Mouse (Mus musculus): ENCODE results near the gene Cdc25a. TPM values are rescaled to one million over a fixed set of nuclear protein-coding genes. Genes with fewer than 3 reads are reported as not detected.

Cdc25a gene
- polyA plus RNA-seq, 1 experiment from 2014 or later, result 6.2 TPM

DNA sequence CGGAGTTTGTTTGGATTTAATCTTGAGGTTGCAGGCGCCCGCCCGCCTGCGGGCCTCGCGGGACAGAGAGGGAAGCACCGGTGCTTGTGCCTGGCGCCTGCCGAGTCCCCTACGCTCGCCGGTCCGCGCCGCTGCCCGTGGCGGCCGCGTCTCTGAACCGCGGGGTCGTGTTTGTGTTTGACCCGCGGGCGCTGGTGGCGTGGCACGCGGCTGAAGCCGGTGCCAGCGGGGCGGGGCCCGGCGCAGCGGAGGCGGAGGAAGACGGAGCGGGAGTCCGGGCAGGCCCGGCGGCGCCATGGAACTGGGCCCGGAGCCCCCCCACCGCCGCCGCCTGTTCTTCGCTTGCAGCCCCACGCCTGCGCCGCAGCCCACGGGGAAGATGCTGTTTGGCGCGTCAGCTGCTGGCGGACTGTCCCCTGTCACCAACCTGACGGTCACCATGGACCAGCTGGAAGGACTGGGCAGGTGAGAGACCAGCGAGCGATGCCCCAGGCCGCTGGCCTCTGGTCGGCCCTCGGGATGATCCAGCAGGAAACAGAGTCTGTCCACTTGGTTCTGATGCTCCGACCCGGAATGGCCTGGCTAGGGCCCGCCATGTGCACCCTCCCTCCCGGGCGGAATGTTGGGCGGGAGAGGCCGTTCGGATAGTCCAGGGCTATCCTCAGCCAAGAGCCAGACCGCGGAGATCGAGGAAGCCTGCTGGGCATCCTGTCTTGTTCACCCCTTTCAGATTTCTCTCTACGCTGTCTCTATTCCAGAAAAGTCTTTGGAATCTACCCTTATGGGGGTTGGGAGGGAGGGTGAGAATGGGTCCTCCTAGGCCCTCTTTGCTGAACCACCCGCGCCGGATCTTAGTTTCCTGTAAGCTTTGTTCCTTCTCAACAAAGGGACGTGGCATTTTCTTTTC lies 569 bp downstream of the Cdc25a start:
- H3K27ac ChIP-seq, result peak overlapping the region; percentile 53
- peak overlapping the region; percentile 83 for H3K4me3 ChIP-seq (ENCODE audit: inconsistent target)
- peaks cover 43% of the 10 kb centered on the region for H3K79me2 ChIP-seq (ENCODE audit: inconsistent target)
- under 1% methylated on average over 75 of the region's 76 CpGs for WGBS (ENCODE audit: missing documents)
- peaks cover 17% of the 10 kb centered on the region for H3K36me3 ChIP-seq (ENCODE audit: inconsistent target)

DNA sequence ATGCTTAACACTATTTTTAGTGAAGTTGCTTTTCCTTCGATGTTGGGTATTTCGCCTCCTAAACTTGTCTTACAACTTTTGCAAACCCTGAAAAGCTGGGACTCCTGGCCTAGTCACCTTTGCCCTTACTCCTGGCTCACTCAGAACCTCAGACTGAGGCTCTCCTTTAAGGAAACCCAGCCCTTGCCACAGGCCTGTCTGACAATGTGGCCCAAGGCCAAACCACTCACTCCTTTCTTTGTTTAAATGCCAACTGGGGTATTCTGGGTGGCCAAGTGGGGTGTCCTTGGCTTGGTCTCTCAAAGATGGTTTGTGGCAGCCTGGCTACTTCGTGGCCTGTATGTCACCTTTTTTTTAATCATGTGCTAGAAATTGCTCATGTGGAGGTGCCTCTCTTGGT lies 1.4 kb downstream of the Cdc25a start:
- Histone ChIP-seq H3K36me3 (ENCODE audit: inconsistent target) (peaks cover 21% of the 10 kb centered on the region), H3K27ac (peak overlapping the region; percentile 53), H3K79me2 (ENCODE audit: inconsistent target) (peaks cover 43% of the 10 kb centered on the region), H3K4me3 (ENCODE audit: inconsistent target) (peak overlapping the region; percentile 83)
- 0% methylated on average over 3 of the region's 3 CpGs for WGBS (ENCODE audit: missing documents)

DNA sequence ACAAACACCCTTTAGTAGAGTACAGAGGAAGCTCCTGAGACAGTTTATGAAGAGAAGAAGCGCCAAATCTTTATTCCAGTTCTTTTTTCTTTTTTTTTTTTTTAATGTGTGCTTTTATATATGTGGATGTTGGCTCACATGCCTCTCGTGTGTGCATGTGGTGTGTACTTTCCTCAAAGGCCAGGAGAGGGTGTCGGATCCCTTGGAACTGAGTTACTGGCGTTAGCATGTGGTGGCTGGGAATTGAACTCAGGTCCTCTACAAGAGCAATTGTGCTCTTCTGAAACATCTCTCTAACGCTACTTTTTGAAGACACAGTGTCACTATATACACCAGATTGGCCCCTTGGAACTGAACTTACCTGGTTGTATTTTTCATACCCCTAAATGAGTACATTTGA lies 2.3 kb downstream of the Cdc25a start:
- WGBS (ENCODE audit: missing documents), result 87% methylated on average over 5 of the region's 5 CpGs
- peaks cover 30% of the 10 kb centered on the region for H3K36me3 ChIP-seq (ENCODE audit: inconsistent target)
- peaks cover 43% of the 10 kb centered on the region for H3K79me2 ChIP-seq (ENCODE audit: inconsistent target)
- H3K27ac ChIP-seq, result no peak overlapping the region
- no peak overlapping the region for H3K4me3 ChIP-seq (ENCODE audit: inconsistent target)

DNA sequence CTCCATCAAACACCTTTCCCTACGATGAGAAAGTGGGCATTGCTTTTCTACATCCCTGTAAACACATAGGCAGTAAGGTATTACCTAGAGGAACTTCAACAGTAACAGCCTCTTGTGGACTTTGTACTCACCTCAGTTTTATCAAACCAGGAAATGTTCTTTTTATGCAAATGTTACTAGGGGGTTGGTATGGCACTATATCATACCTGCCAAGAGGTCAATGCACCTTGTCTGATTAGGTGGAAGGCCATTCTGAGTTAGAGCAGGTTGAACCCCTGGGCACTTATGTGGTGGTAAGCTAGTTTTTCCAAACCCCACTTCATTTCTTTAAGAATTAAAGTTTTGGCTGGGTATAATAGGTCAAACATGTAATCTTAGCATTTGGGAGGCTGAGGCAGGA lies 3.9 kb downstream of the Cdc25a start:
- WGBS (ENCODE audit: missing documents), result 100% methylated on average over 1 of the region's 1 CpGs
- no peak overlapping the region for H3K27ac ChIP-seq

DNA sequence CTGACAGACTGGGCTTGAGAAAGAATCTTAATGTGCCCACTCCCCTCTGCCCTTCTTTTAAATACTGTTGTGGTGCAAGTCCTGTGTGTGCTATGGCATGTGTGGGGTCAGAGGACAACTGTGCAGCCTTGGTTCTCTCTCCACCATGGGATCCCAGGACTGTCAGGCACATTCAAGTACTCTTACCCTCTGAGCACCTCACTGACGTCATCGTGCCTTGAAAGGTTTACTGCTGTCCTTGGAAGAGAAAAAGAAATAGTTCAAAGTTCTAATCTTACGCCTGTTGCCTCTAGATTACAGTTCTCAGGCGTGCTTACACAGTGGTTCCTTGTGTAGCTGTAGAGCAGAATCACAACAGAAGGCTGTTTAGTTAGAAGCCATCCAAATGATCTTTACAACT lies 10.9 kb downstream of the Cdc25a start:
- Histone ChIP-seq H3K79me2 (ENCODE audit: inconsistent target) (no peaks in the 10 kb centered on the region), H3K27ac (no peak overlapping the region), H3K36me3 (ENCODE audit: inconsistent target) (peaks cover 87% of the 10 kb centered on the region), H3K4me3 (ENCODE audit: inconsistent target) (no peak overlapping the region)
- WGBS (ENCODE audit: missing documents), result 100% methylated on average over 4 of the region's 4 CpGs

More for the DNA sequence above, 3.9 kb downstream of the Cdc25a start:
- Histone ChIP-seq H3K79me2 (ENCODE audit: inconsistent target) (peaks cover 43% of the 10 kb centered on the region), H3K4me3 (ENCODE audit: inconsistent target) (no peak overlapping the region), H3K36me3 (ENCODE audit: inconsistent target) (peaks cover 47% of the 10 kb centered on the region)

DNA sequence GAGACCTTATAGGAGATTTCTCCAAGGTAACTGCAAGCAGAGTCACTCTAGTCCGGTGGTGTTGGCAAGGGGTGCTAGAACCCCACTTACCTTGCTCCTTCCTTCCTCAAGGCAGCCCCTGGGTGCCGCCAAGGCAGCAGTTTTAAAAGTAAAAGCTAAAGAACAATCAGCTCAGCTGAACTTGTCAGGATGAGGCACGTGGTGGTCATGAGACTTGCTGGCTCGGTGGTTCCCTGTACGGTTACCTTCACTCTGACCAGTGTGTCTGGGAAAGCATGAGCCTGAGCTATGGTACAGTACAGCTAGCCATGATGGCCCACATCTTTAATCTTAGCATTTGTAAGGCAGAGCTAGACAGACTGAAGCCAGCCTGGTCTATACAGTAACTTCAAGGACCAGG lies 11.9 kb downstream of the Cdc25a start:
- 85% methylated on average over 5 of the region's 5 CpGs for WGBS (ENCODE audit: missing documents)
- H3K4me3 ChIP-seq (ENCODE audit: inconsistent target), result no peak overlapping the region
- no peak overlapping the region for H3K27ac ChIP-seq
- H3K36me3 ChIP-seq (ENCODE audit: inconsistent target), result peaks cover 91% of the 10 kb centered on the region
- no peaks in the 10 kb centered on the region for H3K79me2 ChIP-seq (ENCODE audit: inconsistent target)

DNA sequence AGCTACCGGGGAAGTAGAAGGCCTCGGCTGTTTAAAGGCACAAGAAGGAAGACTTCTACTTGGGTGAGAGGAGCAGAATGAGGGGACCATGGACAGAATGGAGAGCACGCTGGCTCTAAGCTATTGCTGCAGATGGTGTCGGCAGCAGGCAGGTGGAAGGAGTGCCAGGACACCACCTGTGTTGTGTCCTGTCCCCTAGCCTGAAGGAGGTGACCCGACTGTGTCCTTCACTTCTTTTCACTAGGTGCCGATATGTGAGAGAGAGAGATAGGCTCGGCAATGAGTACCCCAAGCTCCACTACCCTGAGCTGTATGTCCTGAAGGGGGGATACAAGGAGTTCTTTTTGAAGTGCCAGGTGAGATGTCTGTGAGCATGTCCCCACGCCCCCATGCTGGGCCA lies 16.1 kb downstream of the Cdc25a start:
- H3K27ac ChIP-seq, result no peak overlapping the region
- no peak overlapping the region for H3K4me3 ChIP-seq (ENCODE audit: inconsistent target)
- H3K79me2 ChIP-seq (ENCODE audit: inconsistent target), result no peaks in the 10 kb centered on the region
- WGBS (ENCODE audit: missing documents), result 94% methylated on average over 8 of the region's 8 CpGs
- H3K36me3 ChIP-seq (ENCODE audit: inconsistent target), result peaks cover 52% of the 10 kb centered on the region

DNA sequence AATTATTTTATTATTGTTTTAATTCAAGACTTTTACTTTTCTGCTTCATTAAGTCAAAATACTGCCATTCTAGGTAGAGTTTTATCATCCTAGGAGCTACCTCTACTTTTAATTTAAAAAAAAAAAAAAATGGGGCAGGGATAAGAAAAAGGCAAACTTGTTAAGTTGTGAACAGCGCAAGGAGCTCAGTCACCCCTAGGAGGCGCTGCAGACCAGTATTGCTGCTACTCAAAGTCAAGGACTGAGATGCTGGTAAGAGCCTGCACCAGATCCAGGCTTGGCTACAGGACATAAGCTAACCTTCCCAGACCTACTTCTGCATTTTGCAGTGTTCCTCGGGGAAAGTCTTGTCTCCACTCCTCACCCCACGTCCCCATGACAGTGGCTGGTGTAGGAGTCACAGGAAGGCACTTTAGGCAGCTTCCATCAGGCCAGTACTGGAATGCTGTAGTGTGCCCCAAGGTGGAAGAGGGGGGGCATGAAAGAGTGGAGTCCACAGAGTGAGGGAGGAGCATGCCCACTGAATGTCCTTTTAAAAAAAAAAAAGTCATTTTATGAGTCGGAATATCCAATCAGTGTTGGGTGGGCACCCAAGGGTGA lies 17.4 kb downstream of the Cdc25a start:
- WGBS (ENCODE audit: missing documents), result 70% methylated on average over 5 of the region's 5 CpGs
- H3K36me3 ChIP-seq (ENCODE audit: inconsistent target), result peaks cover 45% of the 10 kb centered on the region
- no peaks in the 10 kb centered on the region for H3K79me2 ChIP-seq (ENCODE audit: inconsistent target)
- no peak overlapping the region for H3K4me3 ChIP-seq (ENCODE audit: inconsistent target)
- H3K27ac ChIP-seq, result no peak overlapping the region

DNA sequence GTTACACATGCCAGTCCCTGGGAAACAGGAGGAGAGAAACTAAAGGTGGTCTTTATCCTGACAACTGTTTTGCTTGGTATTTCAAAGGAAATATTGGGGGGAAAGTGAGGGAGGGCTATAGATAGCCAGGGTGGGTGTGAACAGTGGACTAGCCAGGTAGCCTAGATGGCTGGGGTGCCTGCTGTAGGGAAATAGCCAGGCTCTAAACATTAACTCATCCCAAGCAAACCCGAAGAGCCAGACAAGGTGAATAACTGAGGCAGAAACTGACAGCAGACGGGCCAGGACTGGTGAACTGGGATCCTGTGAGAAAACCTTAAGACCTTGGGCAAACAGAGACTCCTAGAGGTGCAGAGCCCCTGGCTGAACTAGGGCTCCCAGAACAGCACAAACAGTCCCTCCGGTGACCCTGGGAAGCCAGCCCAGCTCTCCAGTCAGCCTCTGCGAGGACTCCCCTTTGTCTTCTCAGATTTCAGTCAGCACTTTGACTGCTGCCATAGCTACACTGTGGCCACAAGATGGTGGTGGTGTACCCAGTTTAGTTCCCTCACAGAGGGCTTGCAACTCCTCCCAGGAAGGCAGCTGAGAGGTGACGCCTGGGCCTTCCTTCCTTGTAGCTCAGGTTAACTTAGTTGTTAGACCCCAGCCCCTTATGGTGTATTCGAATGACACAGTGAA lies 19.2 kb downstream of the Cdc25a start:
- no peak overlapping the region for H3K27ac ChIP-seq
- H3K79me2 ChIP-seq (ENCODE audit: inconsistent target), result no peaks in the 10 kb centered on the region
- H3K4me3 ChIP-seq (ENCODE audit: inconsistent target), result no peak overlapping the region
- H3K36me3 ChIP-seq (ENCODE audit: inconsistent target), result peaks cover 27% of the 10 kb centered on the region
- WGBS (ENCODE audit: missing documents), result 44% methylated on average over 6 of the region's 6 CpGs

DNA sequence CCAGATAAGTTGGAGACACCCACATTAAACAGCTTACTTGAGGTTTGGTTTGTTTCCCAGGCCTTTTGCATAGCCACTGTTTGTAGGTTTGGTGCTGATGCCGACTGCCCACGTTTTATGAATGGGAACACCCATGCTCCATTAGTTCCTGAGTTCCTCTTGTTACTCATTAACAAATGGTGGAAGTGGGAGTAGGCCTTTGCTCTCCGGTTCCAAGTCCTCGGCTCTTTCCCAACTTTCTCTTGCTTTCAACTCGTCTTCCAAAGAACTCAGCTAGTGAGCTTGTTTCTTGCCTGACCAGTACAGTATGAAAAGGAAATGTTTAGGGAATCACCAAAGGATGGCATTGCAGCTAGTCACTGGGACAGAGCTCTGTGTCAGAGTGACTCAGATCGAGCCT lies 20.2 kb downstream of the Cdc25a start:
- no peak overlapping the region for H3K27ac ChIP-seq
- no peaks in the 10 kb centered on the region for H3K79me2 ChIP-seq (ENCODE audit: inconsistent target)
- H3K36me3 ChIP-seq (ENCODE audit: inconsistent target), result peaks cover 17% of the 10 kb centered on the region
- WGBS (ENCODE audit: missing documents), result 93% methylated on average over 6 of the region's 6 CpGs
- H3K4me3 ChIP-seq (ENCODE audit: inconsistent target), result no peak overlapping the region

DNA sequence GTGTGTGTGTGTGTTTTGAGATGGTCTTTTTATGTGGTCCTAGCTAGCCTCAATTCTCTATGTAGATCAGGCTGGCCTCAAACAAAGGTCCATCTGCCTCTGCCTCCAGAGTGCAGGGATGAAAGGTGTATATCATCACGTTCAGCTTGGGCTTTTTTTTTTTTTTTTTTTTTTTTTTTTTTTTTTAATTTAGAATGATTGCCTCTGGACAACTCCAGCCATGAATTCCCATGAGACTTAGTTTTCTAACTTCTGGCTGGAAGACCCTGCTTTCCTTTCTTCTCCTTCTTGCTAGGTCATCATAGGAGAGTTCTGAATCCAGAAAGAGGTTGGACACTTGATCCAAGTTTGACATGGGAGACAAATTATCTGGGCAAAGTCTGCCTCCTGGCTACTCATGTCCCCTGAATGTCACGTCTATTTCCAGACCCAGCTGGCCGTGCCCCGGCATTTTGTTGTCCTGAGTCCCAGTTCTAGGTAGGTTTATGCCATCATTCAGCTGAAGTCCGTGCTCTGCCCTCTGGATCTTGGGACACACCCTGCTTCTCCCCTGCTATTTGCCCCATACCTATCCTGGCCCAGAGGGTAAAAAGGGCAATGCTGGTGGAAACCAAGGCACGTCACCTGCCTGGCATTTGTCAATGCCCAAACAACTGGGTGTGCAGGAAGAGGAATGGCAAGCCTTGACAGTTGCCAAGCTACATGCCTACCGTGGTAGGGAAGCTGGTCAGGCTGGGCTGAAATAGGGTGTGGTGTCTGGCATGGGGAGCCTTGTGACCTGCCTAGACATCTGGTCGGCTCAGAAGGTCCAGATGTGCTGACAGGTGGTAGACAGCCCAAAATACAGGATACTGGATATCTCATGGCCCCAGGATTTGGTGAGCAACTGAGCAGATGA lies 21.1 kb downstream of the Cdc25a start:
- H3K79me2 ChIP-seq (ENCODE audit: inconsistent target), result no peaks in the 10 kb centered on the region
- peaks cover 10% of the 10 kb centered on the region for H3K36me3 ChIP-seq (ENCODE audit: inconsistent target)
- H3K27ac ChIP-seq, result no peak overlapping the region
- 93% methylated on average over 7 of the region's 8 CpGs for WGBS (ENCODE audit: missing documents)
- no peak overlapping the region for H3K4me3 ChIP-seq (ENCODE audit: inconsistent target)

DNA sequence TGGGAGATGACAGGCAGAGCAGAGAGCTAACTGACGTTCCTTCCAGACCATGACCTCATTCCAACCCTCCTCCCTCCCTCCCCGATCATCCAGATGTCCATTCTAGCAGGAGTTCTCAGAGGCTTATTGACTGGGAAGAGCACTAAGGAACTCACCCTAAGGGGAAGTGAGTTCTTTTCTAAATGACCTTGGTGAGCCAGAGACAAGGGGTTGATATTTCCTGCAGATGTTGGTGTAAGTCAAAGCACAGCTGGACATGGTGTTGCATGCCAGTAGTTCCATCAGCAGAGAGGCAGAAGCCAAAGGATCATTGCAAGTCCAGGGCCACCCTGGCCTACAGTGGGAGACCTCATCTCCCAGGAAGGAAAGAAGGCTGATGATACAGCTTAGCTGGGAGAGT lies 22.6 kb downstream of the Cdc25a start:
- H3K27ac ChIP-seq, result no peak overlapping the region
- 52% methylated on average over 2 of the region's 2 CpGs for WGBS (ENCODE audit: missing documents)
- no peaks in the 10 kb centered on the region for H3K79me2 ChIP-seq (ENCODE audit: inconsistent target)
- no peaks in the 10 kb centered on the region for H3K36me3 ChIP-seq (ENCODE audit: inconsistent target)
- no peak overlapping the region for H3K4me3 ChIP-seq (ENCODE audit: inconsistent target)

DNA sequence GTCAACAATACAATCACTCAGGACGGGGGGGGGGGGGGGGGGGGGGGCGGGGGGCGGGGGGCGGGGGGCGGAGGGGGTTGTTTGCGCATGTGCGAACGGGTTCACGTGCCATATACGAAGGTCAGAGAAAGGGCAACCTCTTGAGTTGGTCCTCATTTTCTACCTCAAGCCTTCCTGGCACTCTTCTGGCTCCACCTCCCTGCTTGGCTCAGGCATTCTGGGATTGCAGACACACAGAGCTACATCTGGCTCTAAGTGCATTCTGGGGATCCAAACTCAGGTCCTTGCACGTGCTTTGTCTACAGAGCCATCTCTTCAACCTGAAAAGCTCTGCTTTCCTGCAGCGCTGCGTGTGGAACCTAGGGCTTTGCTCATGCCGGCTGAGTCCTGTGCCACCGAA lies 24.0 kb downstream of the Cdc25a start:
- Histone ChIP-seq H3K79me2 (ENCODE audit: inconsistent target) (no peaks in the 10 kb centered on the region), H3K4me3 (ENCODE audit: inconsistent target) (no peak overlapping the region), H3K36me3 (ENCODE audit: inconsistent target) (no peaks in the 10 kb centered on the region), H3K27ac (no peak overlapping the region)
- 87% methylated on average over 7 of the region's 15 CpGs for WGBS (ENCODE audit: missing documents)

DNA sequence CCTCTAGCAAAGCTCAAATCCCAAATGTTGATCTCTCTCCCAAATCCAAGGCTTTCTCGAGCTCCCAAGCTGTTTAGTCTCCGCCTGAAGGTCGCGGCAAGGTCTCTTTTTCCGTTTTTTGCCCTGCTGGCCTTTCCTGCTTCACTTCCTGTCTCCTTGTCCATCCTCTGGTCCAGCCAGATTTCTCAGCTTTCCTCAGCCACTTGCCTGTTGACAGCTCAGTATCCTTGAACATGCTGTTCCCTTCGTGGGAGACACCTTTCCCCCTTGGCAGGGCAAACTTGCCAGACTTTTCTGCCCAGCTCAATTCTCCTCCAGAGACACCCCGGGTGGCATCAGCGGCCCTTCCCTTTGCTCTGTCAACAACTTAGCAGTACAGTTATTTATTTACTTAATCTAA lies 24.4 kb downstream of the Cdc25a start:
- no peaks in the 10 kb centered on the region for H3K79me2 ChIP-seq (ENCODE audit: inconsistent target)
- no peak overlapping the region for H3K27ac ChIP-seq
- no peak overlapping the region for H3K4me3 ChIP-seq (ENCODE audit: inconsistent target)
- H3K36me3 ChIP-seq (ENCODE audit: inconsistent target), result no peaks in the 10 kb centered on the region
- 76% methylated on average over 8 of the region's 8 CpGs for WGBS (ENCODE audit: missing documents)

Data from macrophage (primary cell).